Mouse (Mus musculus) kidney, adult 11 months (tissue): ENCODE data around the gene Dlgap1.

Source experiments
- DNase-seq: peaks from one replicate; pipeline ENCODE4 v3.0.0; 2022

Gene Dlgap1

GRCm38 (mm10) chr17:70744570-70745153, 775.8 kb downstream of the Dlgap1 start:
- no peak for DNase-seq

- no peak for DNase-seq
These were observed 776.5 kb downstream of the Dlgap1 start for GRCm38 (mm10) chr17:70745385-70745784.

- peak; percentile 64 for DNase-seq
These were observed 777.7 kb downstream of the Dlgap1 start for GRCm38 (mm10) chr17:70746379-70747079.

GRCm38 (mm10) chr17:70747731-70748475, 779.0 kb downstream of the Dlgap1 start:
- DNase-seq = no peak

GRCm38 (mm10) chr17:70748476-70748830, 779.6 kb downstream of the Dlgap1 start:
- DNase-seq = no peak

GRCm38 (mm10) chr17:70748964-70749650, 780.2 kb downstream of the Dlgap1 start:
- no peak for DNase-seq

- no peak for DNase-seq
These were observed 781.6 kb downstream of the Dlgap1 start for GRCm38 (mm10) chr17:70750236-70751160.

- peak; percentile 69 for DNase-seq
These were observed 782.3 kb downstream of the Dlgap1 start for GRCm38 (mm10) chr17:70751161-70751651.

- DNase-seq = no peak
These were observed 782.8 kb downstream of the Dlgap1 start for GRCm38 (mm10) chr17:70751676-70752075.

- DNase-seq = no peak
These were observed 784.7 kb downstream of the Dlgap1 start for GRCm38 (mm10) chr17:70753444-70754032.

GRCm38 (mm10) chr17:70754041-70754440, 785.2 kb downstream of the Dlgap1 start:
- DNase-seq = peak; percentile 48

GRCm38 (mm10) chr17:70754638-70755037, 785.8 kb downstream of the Dlgap1 start:
- DNase-seq = no peak

GRCm38 (mm10) chr17:70755039-70755668, 786.3 kb downstream of the Dlgap1 start:
- peak; percentile 76 for DNase-seq

- DNase-seq = no peak
These were observed 786.9 kb downstream of the Dlgap1 start for GRCm38 (mm10) chr17:70755669-70756263.

GRCm38 (mm10) chr17:70762001-70762400, 793.1 kb downstream of the Dlgap1 start:
- DNase-seq = no peak

- no peak for DNase-seq
These were observed 793.8 kb downstream of the Dlgap1 start for GRCm38 (mm10) chr17:70762634-70763033.

- DNase-seq = no peak
These were observed 796.5 kb downstream of the Dlgap1 start for GRCm38 (mm10) chr17:70765337-70765736.

GRCm38 (mm10) chr17:70765976-70766375, 797.1 kb downstream of the Dlgap1 start:
- DNase-seq = no peak

GRCm38 (mm10) chr17:70772120-70772899, 803.4 kb downstream of the Dlgap1 start:
- no peak for DNase-seq

- DNase-seq = no peak
These were observed 810.9 kb downstream of the Dlgap1 start for GRCm38 (mm10) chr17:70779770-70780169.
